Mouse (Mus musculus) bone marrow macrophage, adult 2 months (primary cell): ENCODE data around the gene Nav2. TPM values are rescaled to one million over a fixed set of nuclear protein-coding genes. Genes with fewer than 3 reads are reported as not detected.

ENCODE experiments used
- H3K27ac ChIP-seq: 2 replicates; pipeline ENCODE4 v1.5.1; 2012; ENCODE audit warnings: low read depth, low read length; ENCODE audit not compliant: insufficient read depth
- H3K4me1 ChIP-seq: 2 replicates; pipeline ENCODE4 v1.6.1; 2012; ENCODE audit warnings: low read length; ENCODE audit not compliant: control insufficient read depth, insufficient read depth
- H3K4me3 ChIP-seq: 2 replicates; pipeline ENCODE4 v1.5.1; 2012; ENCODE audit warnings: mild to moderate bottlenecking, low read length, moderate library complexity; ENCODE audit not compliant: insufficient read depth
- CTCF ChIP-seq: IDR thresholded peaks from 2 replicates; pipeline ENCODE4 v1.5.1; 2012; ENCODE audit warnings: low read depth, mild to moderate bottlenecking, low read length, moderate library complexity
- POLR2A ChIP-seq: IDR thresholded peaks from 2 replicates; pipeline ENCODE4 v1.6.1; 2012; ENCODE audit warnings: mild to moderate bottlenecking, low read depth, low read length, borderline replicate concordance
- polyA plus RNA-seq: library from polyadenylated mRNA; stranded (reverse); fragments of >200 nt; gene quantifications from 2 replicates; pipeline ENCODE4 v1.2.4, GENCODE M21; 2012; ENCODE audit not compliant: missing spikeins, insufficient read depth, insufficient read length

The Nav2 gene
- polyA plus RNA-seq, 1 experiment: 22.2 TPM

DNA sequence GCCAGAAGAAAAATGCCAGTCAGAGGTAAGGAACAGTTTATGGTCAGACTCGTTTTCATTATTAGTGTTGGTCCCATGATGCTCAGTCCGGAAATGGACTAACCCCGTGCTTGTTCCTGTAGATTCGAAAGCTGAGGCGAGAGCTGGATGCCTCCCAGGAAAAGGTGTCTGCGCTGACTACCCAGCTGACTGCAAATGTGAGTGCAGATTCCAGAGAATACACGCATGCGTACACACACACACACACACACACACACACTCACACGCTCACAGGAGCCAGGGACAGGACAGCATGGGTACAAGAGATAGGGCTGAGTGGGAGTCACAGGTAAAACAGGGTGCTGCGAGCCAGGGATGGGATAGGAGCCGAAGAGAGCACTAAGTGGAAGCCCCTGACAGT is 656.6 kb downstream of the Nav2 start:
- TF ChIP-seq CTCF (no peak), POLR2A (no peak)
- H3K4me1 ChIP-seq: no peaks in the 10 kb centered on the region
- no peak overlapping the region for H3K27ac ChIP-seq
- no peak overlapping the region for H3K4me3 ChIP-seq

DNA sequence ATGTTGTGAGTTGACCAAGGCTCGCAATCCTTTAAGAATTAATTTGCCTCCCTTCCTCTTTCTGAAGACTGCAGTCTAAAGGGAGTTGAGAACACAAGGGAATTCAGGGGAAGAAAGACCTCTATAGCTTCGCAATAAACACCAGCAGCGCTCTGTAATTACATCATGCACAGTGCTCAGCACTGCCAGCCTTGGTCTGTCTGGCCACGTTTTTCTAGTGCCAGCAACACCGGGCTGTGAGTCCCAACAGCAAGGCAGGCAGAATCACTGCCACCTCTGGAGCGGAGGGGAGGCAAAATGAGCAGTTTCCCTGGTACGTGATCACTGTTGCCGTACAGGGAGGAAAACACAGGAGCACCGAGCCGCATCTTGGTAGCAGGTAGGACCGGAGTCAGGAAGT is 657.3 kb downstream of the Nav2 start:
- Histone ChIP-seq H3K27ac (no peak overlapping the region), H3K4me1 (no peaks in the 10 kb centered on the region), H3K4me3 (no peak overlapping the region)
- TF ChIP-seq POLR2A (no peak), CTCF (no peak)

DNA sequence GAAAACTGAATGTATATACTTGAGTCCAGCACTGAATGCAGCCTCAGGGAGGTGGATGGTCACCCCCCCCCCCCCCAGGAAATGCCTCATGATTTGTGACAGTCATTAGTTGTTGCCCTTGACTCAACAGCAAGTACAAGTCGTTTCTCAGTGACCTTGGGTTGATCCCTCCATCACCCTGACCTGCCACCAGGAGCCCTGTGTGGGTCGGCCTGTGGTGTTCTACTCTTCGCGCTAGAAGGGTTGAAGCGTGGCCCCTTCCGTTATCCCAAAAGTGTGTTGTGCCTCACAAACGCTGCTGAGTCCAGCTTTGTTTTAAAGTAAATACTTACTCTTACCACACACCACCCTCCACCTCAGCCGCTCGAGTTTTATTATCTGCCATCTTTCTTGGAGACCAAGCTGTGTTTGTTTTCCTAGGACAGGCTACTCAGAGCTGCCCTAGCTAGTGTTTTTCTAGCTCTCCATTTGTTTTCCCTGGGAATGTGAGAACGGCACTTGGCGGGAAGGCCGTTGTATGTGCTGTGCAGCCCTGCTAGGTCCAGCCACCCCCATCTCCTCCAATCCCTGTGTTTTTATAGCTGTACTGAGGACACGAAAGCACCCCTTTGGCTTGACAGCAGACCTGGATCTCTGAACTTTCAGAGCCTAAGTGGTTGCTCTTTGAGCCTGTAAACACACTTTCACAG is 659.0 kb downstream of the Nav2 start:
- Histone ChIP-seq H3K4me3 (no peak overlapping the region), H3K27ac (no peak overlapping the region), H3K4me1 (no peaks in the 10 kb centered on the region)
- TF ChIP-seq CTCF (no peak), POLR2A (no peak)

GRCm38 (mm10) chr7:49569646-49570045 is 661.1 kb downstream of the Nav2 start:
- no peaks in the 10 kb centered on the region for H3K4me1 ChIP-seq
- TF ChIP-seq POLR2A (no peak), CTCF (no peak)
- H3K4me3 ChIP-seq: no peak overlapping the region
- no peak overlapping the region for H3K27ac ChIP-seq

GRCm38 (mm10) chr7:49571606-49572005 is 663.1 kb downstream of the Nav2 start:
- TF ChIP-seq CTCF (no peak), POLR2A (no peak)
- Histone ChIP-seq H3K4me3 (no peak overlapping the region), H3K27ac (no peak overlapping the region), H3K4me1 (no peaks in the 10 kb centered on the region)

- no peak for TF ChIP-seq POLR2A
- no peak for TF ChIP-seq CTCF
- H3K4me1 ChIP-seq: no peaks in the 10 kb centered on the region
- H3K4me3 ChIP-seq: no peak overlapping the region
- no peak overlapping the region for H3K27ac ChIP-seq
Measured at GRCm38 (mm10) chr7:49575226-49575625, 666.7 kb downstream of the Nav2 start.

GRCm38 (mm10) chr7:49577096-49577495 is 668.6 kb downstream of the Nav2 start:
- Histone ChIP-seq H3K4me3 (no peak overlapping the region), H3K4me1 (no peaks in the 10 kb centered on the region; the same call in 1 of the 2 replicates), H3K27ac (no peak overlapping the region)
- TF ChIP-seq POLR2A (no peak), CTCF (no peak)

DNA sequence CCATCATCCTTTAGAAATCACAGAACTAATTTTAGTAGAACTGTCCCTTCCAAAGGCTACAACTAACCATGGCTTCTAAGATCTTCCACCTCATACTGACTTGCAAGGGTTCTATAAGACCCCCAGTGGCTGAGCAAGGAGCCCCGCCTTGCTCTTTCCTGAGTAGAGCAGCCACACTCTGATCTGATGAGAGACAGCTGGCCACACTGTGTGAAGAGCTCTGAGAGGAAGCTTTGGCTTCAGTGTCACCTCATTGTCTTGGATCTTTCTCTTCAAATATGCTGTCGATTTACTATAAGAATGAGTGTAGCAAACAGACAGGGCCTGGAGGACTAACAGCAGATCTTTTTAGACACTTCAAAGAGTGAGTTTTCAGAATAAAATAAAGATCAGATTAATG is 673.4 kb downstream of the Nav2 start:
- Histone ChIP-seq H3K27ac (no peak overlapping the region), H3K4me3 (no peak overlapping the region), H3K4me1 (peaks cover 3% of the 10 kb centered on the region; the same call in 1 of the 2 replicates)
- TF ChIP-seq POLR2A (no peak), CTCF (no peak)

- Histone ChIP-seq H3K4me3 (no peak overlapping the region), H3K4me1 (peaks cover 3% of the 10 kb centered on the region; the same call in 1 of the 2 replicates)
- TF ChIP-seq POLR2A (no peak), CTCF (no peak)
Measured at GRCm38 (mm10) chr7:49582551-49582950, 674.0 kb downstream of the Nav2 start.

GRCm38 (mm10) chr7:49583176-49583575 is 674.7 kb downstream of the Nav2 start:
- Histone ChIP-seq H3K27ac (no peak overlapping the region), H3K4me3 (no peak overlapping the region), H3K4me1 (peaks cover 3% of the 10 kb centered on the region; the same call in 1 of the 2 replicates)
- no peak for TF ChIP-seq POLR2A
- no peak for TF ChIP-seq CTCF

More at GRCm38 (mm10) chr7:49582551-49582950, 674.0 kb downstream of the Nav2 start:
- no peak overlapping the region for H3K27ac ChIP-seq
